Mouse (Mus musculus): ENCODE results near the gene Rnf39. TPM values are rescaled to one million over a fixed set of nuclear protein-coding genes. Genes with fewer than 3 reads are reported as not detected.

The Rnf39 gene
- not detected for total RNA-seq (2018; cell fraction: chromatin; rRNA removed)
- total RNA-seq (2018; cell fraction: cytosol; rRNA removed), result not detected
- total RNA-seq (2018; cell fraction: nucleus; rRNA removed), result not detected
- polyA plus RNA-seq (2018), result not detected in 3 replicates

DNA sequence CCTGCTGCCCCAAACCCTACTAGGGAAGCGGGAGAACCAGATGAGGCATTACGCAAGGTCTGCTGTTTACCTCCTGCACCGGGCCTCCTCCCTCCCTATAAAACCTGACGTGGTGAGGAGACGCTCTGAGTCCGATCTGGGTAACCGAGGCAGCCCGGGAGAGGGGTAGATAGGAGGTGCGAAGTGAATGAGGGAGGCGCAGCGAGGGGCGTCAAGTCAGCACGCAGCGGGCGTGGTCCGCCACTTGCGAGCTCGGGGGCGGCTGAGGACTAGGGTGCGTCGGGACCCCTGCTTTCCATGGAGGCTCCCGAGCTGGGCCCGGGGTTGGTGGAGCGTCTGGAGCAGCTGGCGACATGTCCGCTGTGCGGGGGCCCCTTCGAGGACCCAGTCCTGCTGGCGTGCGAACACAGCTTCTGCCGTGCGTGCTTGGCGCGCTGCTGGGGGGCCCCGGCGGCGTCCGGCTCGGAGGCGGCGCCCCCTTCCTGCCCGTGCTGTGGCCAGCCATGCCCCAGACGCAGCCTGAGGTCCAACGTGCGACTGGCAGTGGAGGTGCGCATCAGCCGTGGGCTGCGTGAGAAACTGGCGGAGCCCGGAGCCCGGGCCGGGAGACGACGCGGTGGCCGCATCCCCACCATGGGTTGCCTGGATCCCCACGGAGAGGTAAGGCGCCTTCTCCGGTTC is at the start of gene Rnf39:
TSS of gene Rnf39 (plus strand) at position 128 of the 681 bp plus-strand sequence.
- Histone ChIP-seq H3K27ac (no peak within 1 kb of the TSS), H3K36me3 (ENCODE audit: inconsistent target) (no peaks in the 10 kb centered on the region), H3K4me3 (ENCODE audit: inconsistent target) (no peak within 1 kb of the TSS), H3K79me2 (ENCODE audit: inconsistent target) (no peaks in the 10 kb centered on the region)
- 1% methylated on average over 59 of the region's 59 CpGs for WGBS (ENCODE audit: missing documents)

DNA sequence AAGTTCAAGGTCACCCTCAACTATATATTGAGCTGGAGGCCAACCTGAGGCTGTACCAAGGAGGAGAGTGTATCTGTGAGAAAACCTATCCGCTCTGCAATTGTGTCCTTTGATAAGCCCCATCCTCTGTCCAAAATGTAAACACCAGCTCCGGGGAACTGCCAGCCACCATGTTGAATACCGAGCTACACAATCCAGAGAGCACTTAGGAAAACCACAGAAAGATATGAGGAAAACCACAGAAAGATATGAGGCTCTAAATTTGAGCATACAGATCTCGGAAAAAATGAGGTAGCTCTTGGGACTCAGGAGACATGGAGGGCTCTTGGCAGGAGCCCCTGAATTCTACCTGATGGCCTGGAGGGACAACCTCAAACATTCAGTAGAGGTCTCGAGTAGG is 49.3 kb upstream of the Rnf39 start:
- no peak overlapping the region for H3K27ac ChIP-seq
- 53% methylated on average over 5 of the region's 5 CpGs for WGBS (ENCODE audit: missing documents)
- no peak overlapping the region for H3K4me3 ChIP-seq (ENCODE audit: inconsistent target)
- no peaks in the 10 kb centered on the region for H3K79me2 ChIP-seq (ENCODE audit: inconsistent target)
- H3K36me3 ChIP-seq (ENCODE audit: inconsistent target), result no peaks in the 10 kb centered on the region

GRCm38 (mm10) chr17:36896583-36896982 is 46.1 kb upstream of the Rnf39 start:
- WGBS (ENCODE audit: missing documents), result 89% methylated on average over 1 of the region's 1 CpGs

DNA sequence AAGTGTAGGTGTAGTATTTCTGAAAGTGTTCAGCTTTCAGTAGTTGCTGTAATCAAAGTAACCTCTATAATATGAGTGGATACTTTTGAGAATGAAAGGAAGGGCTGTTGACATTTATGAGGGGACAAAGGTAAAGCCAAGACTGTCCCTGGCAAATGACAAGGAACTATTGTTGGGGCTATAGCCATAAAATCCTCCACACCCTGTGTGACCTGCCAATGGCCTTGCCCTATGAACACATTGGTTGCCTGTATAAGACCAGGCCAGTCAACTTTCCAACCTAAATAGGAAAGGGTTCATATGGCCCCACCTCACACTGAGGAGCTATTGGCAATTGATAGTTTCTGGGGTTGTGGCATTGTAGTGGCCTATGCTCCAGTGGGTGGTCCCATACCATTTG is 45.7 kb upstream of the Rnf39 start:
- H3K27ac ChIP-seq, result no peak overlapping the region
- no peaks in the 10 kb centered on the region for H3K36me3 ChIP-seq (ENCODE audit: inconsistent target)
- H3K79me2 ChIP-seq (ENCODE audit: inconsistent target), result no peaks in the 10 kb centered on the region
- H3K4me3 ChIP-seq (ENCODE audit: inconsistent target), result no peak overlapping the region

More at GRCm38 (mm10) chr17:36896583-36896982, 46.1 kb upstream of the Rnf39 start:
- no peak overlapping the region for H3K4me3 ChIP-seq (ENCODE audit: inconsistent target)
- H3K27ac ChIP-seq, result no peak overlapping the region
- no peaks in the 10 kb centered on the region for H3K36me3 ChIP-seq (ENCODE audit: inconsistent target)
- no peaks in the 10 kb centered on the region for H3K79me2 ChIP-seq (ENCODE audit: inconsistent target)

- Histone ChIP-seq H3K79me2 (ENCODE audit: inconsistent target) (no peaks in the 10 kb centered on the region), H3K36me3 (ENCODE audit: inconsistent target) (no peaks in the 10 kb centered on the region), H3K4me3 (ENCODE audit: inconsistent target) (no peak within 1 kb of the TSS), H3K27ac (no peak within 1 kb of the TSS)
- WGBS (ENCODE audit: missing documents), result 80% methylated on average over 6 of the region's 6 CpGs
Observed at GRCm38 (mm10) chr17:36897552-36898205, 45.0 kb upstream of the Rnf39 start, which contains the start of gene Trim31. Gene Trim31, plus strand, starts transcription at chr17:36898118.

DNA sequence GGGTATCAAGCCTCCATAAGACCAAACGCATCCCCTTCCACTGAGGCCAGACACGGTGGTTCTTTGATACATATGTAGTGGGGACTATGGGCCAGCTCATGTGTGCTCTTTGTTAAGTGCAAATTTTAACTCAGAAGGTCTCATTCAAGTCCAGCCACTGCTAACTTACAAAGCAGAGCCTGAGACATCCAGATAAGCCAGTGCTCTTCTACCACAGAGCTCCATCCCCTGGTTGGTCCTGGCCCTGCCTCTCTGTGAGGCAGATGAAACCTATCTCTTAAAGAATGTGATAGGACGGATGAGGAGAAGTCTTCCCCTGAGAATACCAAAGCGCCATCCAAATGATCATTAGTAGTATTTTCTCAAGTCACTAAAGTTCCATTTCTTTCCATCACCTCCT is 43.3 kb upstream of the Rnf39 start:
- H3K36me3 ChIP-seq (ENCODE audit: inconsistent target), result no peaks in the 10 kb centered on the region
- H3K27ac ChIP-seq, result no peak overlapping the region
- 94% methylated on average over 4 of the region's 4 CpGs for WGBS (ENCODE audit: missing documents)
- no peaks in the 10 kb centered on the region for H3K79me2 ChIP-seq (ENCODE audit: inconsistent target)
- H3K4me3 ChIP-seq (ENCODE audit: inconsistent target), result no peak overlapping the region

DNA sequence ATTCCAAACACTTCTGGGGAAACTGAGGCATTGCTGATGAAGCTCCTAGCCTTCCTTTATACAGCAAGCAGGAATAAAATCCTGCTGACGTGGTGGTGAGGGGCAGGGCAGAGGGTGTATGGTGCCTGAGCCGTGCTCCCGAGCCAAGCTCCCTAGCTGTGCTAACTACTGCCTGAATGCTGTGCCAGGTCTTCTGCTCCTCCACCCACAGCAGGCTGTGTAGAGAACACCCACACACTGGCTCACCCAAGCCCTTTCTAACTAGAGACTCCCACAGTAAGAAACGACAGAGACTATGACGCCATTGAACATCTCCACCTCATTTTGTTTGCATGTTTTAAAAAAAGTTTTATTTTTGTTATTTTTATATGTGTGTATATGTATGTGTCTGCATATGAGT is 42.7 kb upstream of the Rnf39 start:
- 91% methylated on average over 5 of the region's 5 CpGs for WGBS (ENCODE audit: missing documents)

DNA sequence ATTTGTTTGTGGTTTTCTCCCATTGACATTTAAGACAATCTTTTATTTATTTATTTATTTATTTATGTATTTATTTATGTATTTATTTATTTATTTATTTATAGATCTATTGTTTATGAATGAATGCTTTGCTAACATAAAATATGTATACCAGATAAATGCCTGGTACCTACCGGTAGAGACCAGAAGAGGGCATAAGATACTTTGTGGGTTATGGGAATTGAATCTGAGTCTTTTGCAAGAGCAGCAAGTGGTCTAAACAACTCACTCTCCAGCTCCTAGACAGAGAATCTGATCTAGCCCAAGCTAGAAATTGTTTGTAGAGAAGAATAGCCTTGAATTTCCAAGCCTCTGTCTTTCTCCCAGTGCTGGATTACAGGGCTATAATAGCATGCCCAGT is 42.0 kb upstream of the Rnf39 start:
- no peak overlapping the region for H3K4me3 ChIP-seq (ENCODE audit: inconsistent target)
- no peak overlapping the region for H3K27ac ChIP-seq
- 42% methylated on average over 1 of the region's 1 CpGs for WGBS (ENCODE audit: missing documents)
- no peaks in the 10 kb centered on the region for H3K36me3 ChIP-seq (ENCODE audit: inconsistent target)
- no peaks in the 10 kb centered on the region for H3K79me2 ChIP-seq (ENCODE audit: inconsistent target)

More for the DNA sequence above, 42.7 kb upstream of the Rnf39 start:
- Histone ChIP-seq H3K27ac (no peak overlapping the region), H3K36me3 (ENCODE audit: inconsistent target) (no peaks in the 10 kb centered on the region), H3K79me2 (ENCODE audit: inconsistent target) (no peaks in the 10 kb centered on the region), H3K4me3 (ENCODE audit: inconsistent target) (no peak overlapping the region)

- WGBS (ENCODE audit: missing documents), result 37% methylated on average over 3 of the region's 3 CpGs
- no peaks in the 10 kb centered on the region for H3K79me2 ChIP-seq (ENCODE audit: inconsistent target)
- H3K27ac ChIP-seq, result no peak overlapping the region
- no peak overlapping the region for H3K4me3 ChIP-seq (ENCODE audit: inconsistent target)
- H3K36me3 ChIP-seq (ENCODE audit: inconsistent target), result no peaks in the 10 kb centered on the region
Observed at GRCm38 (mm10) chr17:36903651-36904050, 39.1 kb upstream of the Rnf39 start.

DNA sequence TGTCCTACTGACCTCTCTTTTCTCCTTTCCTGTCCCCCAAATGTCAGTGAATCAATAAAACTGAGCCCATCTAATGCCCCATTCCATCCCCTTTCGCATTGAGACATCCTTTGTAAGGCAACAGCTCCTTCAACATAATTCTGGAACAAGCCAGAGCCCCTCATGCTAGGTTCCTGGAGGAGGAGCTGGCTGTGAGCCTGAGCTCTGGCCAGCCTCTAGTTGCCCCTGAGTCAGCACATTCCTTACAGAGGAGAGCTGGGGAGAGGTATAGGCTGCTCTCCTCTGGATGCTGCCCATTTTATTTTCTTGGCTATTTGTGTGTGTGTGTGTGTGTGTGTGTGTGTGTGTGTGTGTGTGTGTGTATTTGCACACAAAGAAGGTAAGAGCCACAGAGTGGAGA is 34.5 kb upstream of the Rnf39 start:
- H3K27ac ChIP-seq, result no peak overlapping the region
- WGBS (ENCODE audit: missing documents), result 31% methylated on average over 1 of the region's 1 CpGs

DNA sequence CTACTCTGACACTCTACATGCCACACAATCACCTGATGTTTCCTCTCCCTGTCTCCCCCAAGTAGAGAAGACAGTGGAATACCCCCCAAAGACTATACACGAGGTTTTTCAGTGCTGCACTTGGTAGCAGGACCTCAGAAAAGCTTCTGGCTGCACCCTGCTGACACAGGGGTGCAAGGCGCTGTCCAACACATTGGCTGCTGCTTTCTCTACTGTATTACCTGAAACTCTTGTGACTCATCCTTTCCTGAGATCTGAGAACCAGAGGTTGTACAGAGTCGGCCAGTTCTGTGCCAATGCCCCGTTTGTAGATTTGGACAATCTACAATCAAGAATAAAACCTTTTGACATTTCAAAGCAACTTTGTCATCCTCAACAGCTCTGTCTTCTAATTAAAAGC is 32.9 kb upstream of the Rnf39 start:
- Histone ChIP-seq H3K27ac (no peak overlapping the region), H3K4me3 (ENCODE audit: inconsistent target) (no peak overlapping the region), H3K36me3 (ENCODE audit: inconsistent target) (no peaks in the 10 kb centered on the region), H3K79me2 (ENCODE audit: inconsistent target) (no peaks in the 10 kb centered on the region)
- 70% methylated on average over 4 of the region's 4 CpGs for WGBS (ENCODE audit: missing documents)

More for the DNA sequence above, 34.5 kb upstream of the Rnf39 start:
- Histone ChIP-seq H3K79me2 (ENCODE audit: inconsistent target) (no peaks in the 10 kb centered on the region), H3K4me3 (ENCODE audit: inconsistent target) (no peak overlapping the region), H3K36me3 (ENCODE audit: inconsistent target) (no peaks in the 10 kb centered on the region)

DNA sequence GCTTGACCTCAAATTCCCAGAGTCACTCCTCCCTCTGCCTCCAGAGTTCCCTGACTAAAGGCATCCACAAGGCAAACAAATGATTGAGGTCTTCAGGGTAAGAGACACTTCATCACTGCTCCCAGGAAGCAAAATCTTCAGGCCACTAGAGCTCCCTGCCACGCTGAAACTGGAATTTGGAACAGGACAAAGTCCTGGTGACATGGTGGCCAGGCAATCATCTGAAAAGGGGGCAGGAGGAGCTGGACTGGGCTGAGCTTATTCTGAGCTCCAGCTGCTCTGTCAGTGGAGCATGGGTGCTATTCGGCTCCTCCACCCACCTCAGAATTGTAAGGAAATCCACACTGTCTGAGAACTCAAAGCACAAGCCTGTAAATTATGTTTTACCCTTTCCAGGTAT is 30.7 kb upstream of the Rnf39 start:
- Histone ChIP-seq H3K36me3 (ENCODE audit: inconsistent target) (no peaks in the 10 kb centered on the region), H3K79me2 (ENCODE audit: inconsistent target) (no peaks in the 10 kb centered on the region), H3K4me3 (ENCODE audit: inconsistent target) (no peak overlapping the region), H3K27ac (no peak overlapping the region)
- WGBS (ENCODE audit: missing documents), result 97% methylated on average over 2 of the region's 2 CpGs

DNA sequence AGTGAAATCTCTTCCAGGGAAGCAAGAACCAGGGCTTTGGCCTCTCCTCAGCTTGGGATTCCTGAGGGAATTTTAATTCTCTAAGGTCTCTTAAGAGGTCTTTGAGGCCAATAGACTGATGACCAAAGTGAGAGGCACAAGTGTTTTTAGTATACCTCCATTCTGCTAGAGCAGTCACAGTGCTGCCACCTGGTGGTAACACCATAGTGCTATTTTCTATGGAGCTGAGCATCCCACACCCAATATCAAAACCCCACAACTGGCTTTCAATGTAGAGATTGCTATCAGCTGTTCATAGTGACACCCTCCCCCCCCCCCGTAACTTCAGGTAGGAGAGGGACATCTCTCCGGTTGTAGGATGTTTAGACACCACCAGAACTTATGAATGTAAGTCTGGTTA is 28.6 kb upstream of the Rnf39 start:
- no peak overlapping the region for H3K27ac ChIP-seq
- H3K4me3 ChIP-seq (ENCODE audit: inconsistent target), result no peak overlapping the region
- H3K79me2 ChIP-seq (ENCODE audit: inconsistent target), result no peaks in the 10 kb centered on the region
- WGBS (ENCODE audit: missing documents), result no CpG with 5 or more reads among the region's 2 CpGs
- no peaks in the 10 kb centered on the region for H3K36me3 ChIP-seq (ENCODE audit: inconsistent target)

DNA sequence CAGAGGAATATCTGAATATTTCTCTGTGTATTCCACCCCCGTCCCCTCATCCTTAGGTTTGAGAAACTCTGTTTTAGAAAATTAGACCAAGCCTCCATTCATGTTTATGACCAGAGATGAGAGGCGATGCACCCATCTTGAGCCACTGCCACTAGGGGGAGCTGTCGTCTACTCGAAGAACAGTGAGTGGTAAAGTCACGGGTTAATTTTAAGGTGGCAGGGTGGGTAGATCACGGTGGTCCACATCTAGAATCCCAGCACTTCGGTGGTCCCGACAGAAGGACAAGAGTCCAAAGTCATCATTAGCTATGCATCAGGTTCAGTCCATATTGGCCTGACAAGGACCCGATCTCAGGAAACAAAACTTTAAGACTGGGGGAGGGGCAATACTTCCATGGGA is 27.6 kb upstream of the Rnf39 start:
- WGBS (ENCODE audit: missing documents), result 13% methylated on average over 9 of the region's 9 CpGs
- Histone ChIP-seq H3K4me3 (ENCODE audit: inconsistent target) (no peak overlapping the region), H3K79me2 (ENCODE audit: inconsistent target) (no peaks in the 10 kb centered on the region)

GRCm38 (mm10) chr17:36920239-36920638 is 22.5 kb upstream of the Rnf39 start:
- Histone ChIP-seq H3K27ac (no peak overlapping the region), H3K36me3 (ENCODE audit: inconsistent target) (no peaks in the 10 kb centered on the region), H3K79me2 (ENCODE audit: inconsistent target) (no peaks in the 10 kb centered on the region), H3K4me3 (ENCODE audit: inconsistent target) (no peak overlapping the region)
- 82% methylated on average over 12 of the region's 15 CpGs for WGBS (ENCODE audit: missing documents)

More for the DNA sequence above, 27.6 kb upstream of the Rnf39 start:
- Histone ChIP-seq H3K36me3 (ENCODE audit: inconsistent target) (no peaks in the 10 kb centered on the region), H3K27ac (no peak overlapping the region)

Measured in macrophage (primary cell).